Mouse (Mus musculus): Measurements from ENCODE around the gene Zfp106.

The Zfp106 gene

GRCm38 (mm10) chr2:120558813-120559212, 4.8 kb downstream of the Zfp106 start:
- no peak for DNase-seq (ENCODE audit: inconsistent age in 2 of 2, low spot score in 1 of 2)

- no peak for DNase-seq (ENCODE audit: inconsistent age in 2 of 2, low spot score in 1 of 2)
These were observed 6.8 kb downstream of the Zfp106 start for GRCm38 (mm10) chr2:120556868-120557267.

GRCm38 (mm10) chr2:120544732-120545131, 18.9 kb downstream of the Zfp106 start:
- DNase-seq (ENCODE audit: inconsistent age in 2 of 2, low spot score in 1 of 2) = no peak

- peak; percentile 80 to 87 for DNase-seq (ENCODE audit: inconsistent age in 2 of 2, low spot score in 1 of 2)
These were observed 23.9 kb downstream of the Zfp106 start for GRCm38 (mm10) chr2:120539778-120540208.

- DNase-seq (ENCODE audit: inconsistent age in 2 of 2, low spot score in 1 of 2) = peak; percentile 46 to 73
These were observed 24.3 kb downstream of the Zfp106 start for GRCm38 (mm10) chr2:120539333-120539732.

- no peak for DNase-seq (ENCODE audit: inconsistent age in 2 of 2, low spot score in 1 of 2)
These were observed 32.4 kb downstream of the Zfp106 start for GRCm38 (mm10) chr2:120531223-120531622.

GRCm38 (mm10) chr2:120529531-120529930, 34.1 kb downstream of the Zfp106 start:
- DNase-seq (ENCODE audit: inconsistent age in 2 of 2, low spot score in 1 of 2) = no peak

GRCm38 (mm10) chr2:120526771-120527170, 36.9 kb downstream of the Zfp106 start:
- no peak for DNase-seq (ENCODE audit: inconsistent age in 2 of 2, low spot score in 1 of 2)

- peak; percentile 34 to 79 for DNase-seq (ENCODE audit: inconsistent age in 2 of 2, low spot score in 1 of 2)
These were observed 45.0 kb downstream of the Zfp106 start for GRCm38 (mm10) chr2:120518547-120519210.

GRCm38 (mm10) chr2:120514181-120514580, 49.5 kb downstream of the Zfp106 start:
- DNase-seq (ENCODE audit: inconsistent age in 2 of 2, low spot score in 1 of 2) = no peak

GRCm38 (mm10) chr2:120503992-120504391, 59.7 kb downstream of the Zfp106 start:
- no peak for DNase-seq (ENCODE audit: inconsistent age in 2 of 2, low spot score in 1 of 2)

- no peak for DNase-seq (ENCODE audit: inconsistent age in 2 of 2, low spot score in 1 of 2)
These were observed 60.5 kb downstream of the Zfp106 start for GRCm38 (mm10) chr2:120503094-120503493.

GRCm38 (mm10) chr2:120502605-120502990, 61.0 kb downstream of the Zfp106 start:
- DNase-seq (ENCODE audit: inconsistent age in 2 of 2, low spot score in 1 of 2) = peak in 1 of 2 experiments; percentile 65

- DNase-seq (ENCODE audit: inconsistent age in 2 of 2, low spot score in 1 of 2) = no peak
These were observed 61.6 kb downstream of the Zfp106 start for GRCm38 (mm10) chr2:120501931-120502604.

GRCm38 (mm10) chr2:120501136-120501918, 62.3 kb downstream of the Zfp106 start:
- DNase-seq (ENCODE audit: inconsistent age in 2 of 2, low spot score in 1 of 2) = no peak

GRCm38 (mm10) chr2:120499971-120500471, 63.6 kb downstream of the Zfp106 start:
- DNase-seq (ENCODE audit: inconsistent age in 2 of 2, low spot score in 1 of 2) = no peak

GRCm38 (mm10) chr2:120496511-120496910, 67.1 kb downstream of the Zfp106 start:
- DNase-seq (ENCODE audit: inconsistent age in 2 of 2, low spot score in 1 of 2) = no peak

- DNase-seq (ENCODE audit: inconsistent age in 2 of 2, low spot score in 1 of 2) = no peak
These were observed 70.4 kb downstream of the Zfp106 start for GRCm38 (mm10) chr2:120493254-120493653.

GRCm38 (mm10) chr2:120484241-120484640, 79.4 kb downstream of the Zfp106 start:
- DNase-seq (ENCODE audit: inconsistent age in 2 of 2, low spot score in 1 of 2) = no peak

GRCm38 (mm10) chr2:120482506-120483389, 80.9 kb downstream of the Zfp106 start:
- DNase-seq (ENCODE audit: inconsistent age in 2 of 2, low spot score in 1 of 2) = peak in 1 of 2 experiments; percentile 15
